Mouse (Mus musculus) retina, postnatal 7 days (tissue): ENCODE data around the gene Zfpm1.

Source experiments
- DNase-seq: peaks from one replicate; pipeline ENCODE4 v3.0.0-alpha.2; 2012; ENCODE audit warnings: low read depth, low spot score

The Zfpm1 gene

GRCm38 (mm10) chr8:122376365-122377231, 94.7 kb downstream of the Zfpm1 start, which contains the start of gene Zc3h18:
Gene Zc3h18 (plus strand): TSS chr8:122376609.
- DNase-seq, result peak; percentile 98

GRCm38 (mm10) chr8:122383039-122383438, 101.1 kb downstream of the Zfpm1 start:
- no peak for DNase-seq
